Mouse (Mus musculus): ENCODE measurements at regions not wholly inside any gene's neighbourhood (a gene's known extent, or its start where the extent isn't known, plus 50 kb on each side); places are given as distances from the start of the nearest gene placed in this dataset.

DNA sequence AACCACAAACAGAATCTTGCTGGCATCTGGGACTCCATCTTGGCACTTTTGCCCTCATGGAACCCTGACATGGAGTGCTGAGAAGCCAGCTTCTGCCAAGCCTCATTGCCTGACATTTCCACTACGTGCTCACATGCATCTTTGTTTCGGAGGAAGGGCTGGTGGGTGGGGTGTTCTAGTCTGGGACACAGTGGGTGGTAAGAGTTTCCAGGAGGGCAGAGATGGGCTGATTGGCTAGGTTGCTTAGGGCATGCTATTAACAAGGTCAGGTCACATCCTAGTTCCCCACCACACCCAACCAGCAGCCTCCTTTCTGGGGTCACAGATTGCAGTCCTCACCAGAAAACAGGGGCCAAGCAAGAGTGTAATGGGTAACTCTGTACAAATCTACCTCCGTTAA lies 374.3 kb upstream of the Tnp1 start:
- H3K9me3 ChIP-seq (ENCODE audit: control insufficient read depth, low read length) = no peaks in the 10 kb centered on the region
- no peaks in the 10 kb centered on the region for H3K27me3 ChIP-seq (replicated peaks; ENCODE audit: control insufficient read depth, insufficient read depth, low read length)
- 90% methylated on average over 3 of the region's 3 CpGs for WGBS
- no peak overlapping the region for H3K4me3 ChIP-seq (ENCODE audit: low read length)
- no peaks in the 10 kb centered on the region for H3K36me3 ChIP-seq (ENCODE audit: control insufficient read depth, insufficient read depth, low read length)
- ATAC-seq = no peak
- no peak overlapping the region for H3K4me2 ChIP-seq (ENCODE audit: low read depth, low read length)
- no peak overlapping the region for H3K27ac ChIP-seq (ENCODE audit: low read length)
- H3K9ac ChIP-seq (ENCODE audit: low read depth, low read length) = no peak overlapping the region
- H3K4me1 ChIP-seq (ENCODE audit: control insufficient read depth, insufficient read depth, low read length) = no peaks in the 10 kb centered on the region

DNA sequence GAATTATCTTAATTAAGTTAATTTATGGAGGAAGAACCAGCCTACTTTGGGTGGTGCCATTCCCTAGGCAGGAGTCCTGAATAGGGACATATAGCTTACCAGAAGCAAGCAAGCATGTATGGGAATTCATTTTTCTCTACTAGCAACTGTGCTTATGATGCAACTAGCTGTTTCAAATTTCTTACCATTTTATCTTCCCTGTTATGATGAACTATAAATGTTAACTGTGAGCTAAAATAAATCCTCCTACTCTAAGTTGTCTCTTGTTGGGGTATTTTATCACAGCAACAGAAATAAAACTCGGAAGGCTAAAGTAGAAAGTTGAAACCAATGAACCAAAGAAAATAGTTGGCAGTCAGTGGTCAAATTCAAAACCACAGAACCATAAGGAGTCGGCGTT lies 373.5 kb upstream of the Tnp1 start:
- no peak for ATAC-seq
- H3K4me1 ChIP-seq (ENCODE audit: control insufficient read depth, insufficient read depth, low read length) = no peaks in the 10 kb centered on the region
- no peaks in the 10 kb centered on the region for H3K36me3 ChIP-seq (ENCODE audit: control insufficient read depth, insufficient read depth, low read length)
- H3K27ac ChIP-seq (ENCODE audit: low read length) = no peak overlapping the region
- H3K9ac ChIP-seq (ENCODE audit: low read depth, low read length) = no peak overlapping the region
- no peak overlapping the region for H3K4me3 ChIP-seq (ENCODE audit: low read length)
- no peaks in the 10 kb centered on the region for H3K9me3 ChIP-seq (ENCODE audit: control insufficient read depth, low read length)
- WGBS = 84% methylated on average over 3 of the region's 3 CpGs
- H3K4me2 ChIP-seq (ENCODE audit: low read depth, low read length) = no peak overlapping the region
- H3K27me3 ChIP-seq (replicated peaks; ENCODE audit: control insufficient read depth, insufficient read depth, low read length) = no peaks in the 10 kb centered on the region

DNA sequence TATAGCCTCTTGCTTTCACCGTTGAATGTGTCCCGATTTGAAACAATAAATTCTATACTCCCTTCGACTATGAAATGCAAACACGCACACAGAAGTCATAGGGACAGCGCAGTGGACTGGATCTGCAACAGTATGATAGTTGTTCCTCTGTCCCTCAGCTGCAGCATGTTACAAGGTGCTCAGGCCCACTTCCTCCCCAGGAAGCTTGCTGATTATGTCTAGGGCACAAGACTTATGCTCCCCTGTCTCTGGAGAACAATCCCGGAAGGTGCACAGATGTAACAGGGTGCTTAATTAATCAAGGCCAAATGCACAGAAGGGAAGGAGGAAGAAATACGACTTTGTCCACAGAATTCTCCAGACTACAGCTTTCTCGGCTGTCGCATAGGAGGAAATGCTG lies 365.9 kb upstream of the Tnp1 start:
- no peaks in the 10 kb centered on the region for H3K27me3 ChIP-seq (replicated peaks; ENCODE audit: control insufficient read depth, insufficient read depth, low read length)
- WGBS = 52% methylated on average over 9 of the region's 9 CpGs
- H3K9ac ChIP-seq (ENCODE audit: low read depth, low read length) = no peak overlapping the region
- H3K36me3 ChIP-seq (ENCODE audit: control insufficient read depth, insufficient read depth, low read length) = no peaks in the 10 kb centered on the region
- no peaks in the 10 kb centered on the region for H3K4me1 ChIP-seq (ENCODE audit: control insufficient read depth, insufficient read depth, low read length)
- H3K9me3 ChIP-seq (ENCODE audit: control insufficient read depth, low read length) = no peaks in the 10 kb centered on the region
- H3K4me2 ChIP-seq (ENCODE audit: low read depth, low read length) = no peak overlapping the region
- ATAC-seq = no peak
- no peak overlapping the region for H3K27ac ChIP-seq (ENCODE audit: low read length)
- no peak overlapping the region for H3K4me3 ChIP-seq (ENCODE audit: low read length)

DNA sequence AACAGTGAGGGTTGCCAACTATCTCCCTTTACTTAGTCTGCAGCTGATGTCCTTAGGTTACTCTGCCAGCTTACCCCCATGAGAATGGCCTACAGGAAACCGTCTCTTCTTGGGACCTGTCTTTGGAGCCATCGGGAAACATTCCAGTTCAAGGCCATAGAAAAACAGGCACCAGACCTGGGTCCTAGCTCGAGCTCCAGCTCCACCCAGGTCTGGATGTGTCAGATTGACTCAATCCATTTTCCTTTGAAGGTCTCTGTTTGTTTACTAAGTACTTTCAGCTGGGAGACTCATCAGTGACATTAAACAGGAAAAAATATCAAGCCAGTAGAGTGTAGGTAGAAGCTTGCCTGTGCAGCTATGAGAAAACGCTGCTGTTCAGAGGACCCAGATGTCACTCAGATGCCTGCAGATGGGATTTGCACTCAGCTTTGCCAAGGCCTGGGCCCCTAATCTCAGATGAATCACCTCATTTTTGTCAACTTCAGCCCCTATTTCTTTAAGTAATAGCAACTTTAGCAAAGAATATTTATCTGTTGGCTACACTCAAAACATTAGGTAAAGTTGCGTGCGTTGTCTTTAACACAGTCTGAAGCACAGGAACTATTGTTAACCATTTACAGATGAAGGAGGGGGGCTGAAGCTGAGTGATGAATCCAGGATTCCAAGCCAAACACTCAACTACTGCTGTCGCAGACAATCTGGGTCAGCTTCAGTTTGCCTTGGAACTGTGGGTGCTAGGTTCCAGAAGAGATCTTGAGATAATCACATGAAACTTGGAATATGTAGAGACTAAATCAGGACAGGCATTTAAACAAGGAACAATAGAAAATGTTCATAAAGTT lies 359.0 kb upstream of the Tnp1 start:
- Histone ChIP-seq H3K9me3 (ENCODE audit: control insufficient read depth, low read length) (no peaks in the 10 kb centered on the region), H3K4me3 (ENCODE audit: low read length) (no peak overlapping the region), H3K36me3 (ENCODE audit: control insufficient read depth, insufficient read depth, low read length) (no peaks in the 10 kb centered on the region), H3K27me3 (replicated peaks; ENCODE audit: control insufficient read depth, insufficient read depth, low read length) (no peaks in the 10 kb centered on the region), H3K27ac (ENCODE audit: low read length) (no peak overlapping the region), H3K9ac (ENCODE audit: low read depth, low read length) (no peak overlapping the region), H3K4me1 (ENCODE audit: control insufficient read depth, insufficient read depth, low read length) (no peaks in the 10 kb centered on the region), H3K4me2 (ENCODE audit: low read depth, low read length) (no peak overlapping the region)
- no peak for ATAC-seq
- 54% methylated on average over 7 of the region's 7 CpGs for WGBS

DNA sequence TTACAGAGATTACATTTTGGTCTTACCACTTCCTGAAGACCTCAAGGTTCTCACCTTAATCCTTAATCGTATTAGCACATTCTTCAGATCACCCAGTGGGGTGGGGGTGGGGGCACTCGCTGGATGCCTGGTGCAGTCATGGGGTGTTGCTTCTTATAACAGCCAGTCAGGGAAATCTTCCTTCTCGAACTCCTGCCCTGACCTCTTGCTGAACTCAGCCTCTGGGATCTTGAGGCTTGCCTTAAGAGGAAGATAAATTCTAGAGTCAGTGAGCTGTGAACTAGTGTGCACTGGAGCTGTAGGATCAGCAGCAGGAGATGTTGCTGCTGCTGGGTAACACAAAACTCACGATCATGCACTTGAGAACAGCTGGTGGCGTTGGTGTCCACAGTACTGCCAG lies 352.5 kb upstream of the Tnp1 start:
- peaks cover 9% of the 10 kb centered on the region; the same call in 1 of the 2 replicates for H3K4me1 ChIP-seq (ENCODE audit: control insufficient read depth, insufficient read depth, low read length)
- no peaks in the 10 kb centered on the region for H3K27me3 ChIP-seq (replicated peaks; ENCODE audit: control insufficient read depth, insufficient read depth, low read length)
- H3K4me2 ChIP-seq (ENCODE audit: low read depth, low read length) = no peak overlapping the region
- no peaks in the 10 kb centered on the region for H3K9me3 ChIP-seq (ENCODE audit: control insufficient read depth, low read length)
- 40% methylated on average over 5 of the region's 5 CpGs for WGBS
- no peaks in the 10 kb centered on the region for H3K36me3 ChIP-seq (ENCODE audit: control insufficient read depth, insufficient read depth, low read length)
- H3K9ac ChIP-seq (ENCODE audit: low read depth, low read length) = no peak overlapping the region
- no peak overlapping the region for H3K27ac ChIP-seq (ENCODE audit: low read length)
- ATAC-seq = no peak
- H3K4me3 ChIP-seq (ENCODE audit: low read length) = no peak overlapping the region

DNA sequence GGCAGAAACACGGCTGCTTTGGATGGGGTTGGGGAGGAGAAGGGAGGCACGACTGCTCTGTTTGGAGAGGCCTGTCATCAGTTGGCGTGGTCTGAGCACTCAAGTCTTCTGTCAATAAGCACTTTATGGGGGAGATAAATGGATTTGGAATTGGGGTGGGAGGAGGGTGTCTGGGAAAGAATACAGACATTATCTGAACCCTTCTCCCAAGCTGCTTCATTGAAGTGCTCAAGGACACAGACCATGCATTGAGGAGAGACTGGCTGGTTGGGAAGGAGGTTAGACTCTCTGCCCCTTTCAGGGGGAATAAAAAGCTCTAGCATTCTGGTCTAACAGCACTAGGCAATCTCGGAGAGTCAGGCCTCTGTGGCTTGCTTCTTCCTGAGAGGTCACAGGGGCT lies 350.1 kb upstream of the Tnp1 start:
- H3K4me1 ChIP-seq (ENCODE audit: control insufficient read depth, insufficient read depth, low read length) = peaks cover 23% of the 10 kb centered on the region
- no peaks in the 10 kb centered on the region for H3K36me3 ChIP-seq (ENCODE audit: control insufficient read depth, insufficient read depth, low read length)
- no peak overlapping the region for H3K4me3 ChIP-seq (ENCODE audit: low read length)
- no peaks in the 10 kb centered on the region for H3K9me3 ChIP-seq (ENCODE audit: control insufficient read depth, low read length)
- H3K27me3 ChIP-seq (replicated peaks; ENCODE audit: control insufficient read depth, insufficient read depth, low read length) = no peaks in the 10 kb centered on the region
- no peak overlapping the region for H3K27ac ChIP-seq (ENCODE audit: low read length)
- H3K9ac ChIP-seq (ENCODE audit: low read depth, low read length) = no peak overlapping the region
- ATAC-seq = no peak
- no peak overlapping the region for H3K4me2 ChIP-seq (ENCODE audit: low read depth, low read length)
- 66% methylated on average over 4 of the region's 4 CpGs for WGBS

DNA sequence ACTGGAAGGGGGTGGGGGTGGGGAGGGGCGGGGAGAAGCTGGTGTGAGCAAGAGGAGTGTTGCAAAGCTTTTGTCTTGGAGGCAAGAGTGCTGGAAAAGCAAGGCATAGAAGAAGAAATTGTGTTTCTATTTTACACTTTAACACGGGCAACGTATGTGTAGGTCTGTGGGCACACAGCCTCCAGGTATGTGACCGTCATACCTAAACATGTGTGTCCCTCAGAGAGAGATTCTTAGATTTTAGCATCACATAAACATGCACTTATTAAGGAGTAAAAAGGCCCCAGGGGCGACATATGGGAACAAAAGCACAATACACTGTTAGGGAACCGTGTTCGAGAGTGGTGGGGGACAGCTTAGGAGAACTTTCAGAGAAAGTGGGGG lies 348.6 kb upstream of the Tnp1 start:
- Histone ChIP-seq H3K4me2 (ENCODE audit: low read depth, low read length) (no peak overlapping the region), H3K27me3 (replicated peaks; ENCODE audit: control insufficient read depth, insufficient read depth, low read length) (no peaks in the 10 kb centered on the region), H3K36me3 (ENCODE audit: control insufficient read depth, insufficient read depth, low read length) (no peaks in the 10 kb centered on the region), H3K4me1 (ENCODE audit: control insufficient read depth, insufficient read depth, low read length) (peaks cover 23% of the 10 kb centered on the region), H3K9me3 (ENCODE audit: control insufficient read depth, low read length) (no peaks in the 10 kb centered on the region), H3K27ac (ENCODE audit: low read length) (peak overlapping the region; percentile 81), H3K9ac (ENCODE audit: low read depth, low read length) (no peak overlapping the region), H3K4me3 (ENCODE audit: low read length) (no peak overlapping the region)
- no peak for ATAC-seq
- 63% methylated on average over 7 of the region's 7 CpGs for WGBS

DNA sequence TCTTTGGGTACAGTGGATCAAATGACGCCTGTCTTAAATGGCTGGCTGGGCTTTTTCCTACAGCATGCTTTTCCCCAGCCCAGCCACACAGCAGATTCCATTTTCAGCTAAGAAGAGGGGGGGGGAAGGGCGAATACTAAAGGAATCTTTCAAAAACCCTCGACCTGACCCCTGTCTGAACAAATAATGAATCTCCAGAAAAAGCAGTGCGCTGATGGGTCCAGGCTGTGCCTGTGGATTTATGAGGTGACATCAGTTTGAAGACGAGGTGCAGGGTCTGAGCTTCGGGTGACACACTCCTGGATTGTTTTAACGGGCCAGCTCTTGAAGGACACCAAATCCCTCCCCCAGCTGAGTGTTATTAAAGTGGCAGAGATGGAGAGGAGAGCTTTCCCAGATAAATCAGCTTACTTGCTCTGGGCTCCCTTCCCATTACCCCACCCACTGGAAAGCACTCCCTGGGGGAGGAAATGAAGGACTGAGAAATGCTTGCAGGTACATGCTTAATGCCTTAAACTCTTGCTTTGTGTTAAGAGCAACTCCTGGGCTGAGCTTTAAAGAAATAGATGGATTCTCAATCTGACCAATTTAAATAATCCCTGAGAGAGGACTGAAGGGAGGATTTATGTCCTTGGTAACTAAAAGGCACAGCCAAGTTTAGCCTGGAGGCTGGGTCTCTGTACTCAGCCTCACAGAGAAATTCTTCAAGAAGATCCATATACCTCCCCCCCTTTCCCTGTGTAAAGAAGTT lies 348.0 kb upstream of the Tnp1 start:
- Histone ChIP-seq H3K4me1 (ENCODE audit: control insufficient read depth, insufficient read depth, low read length) (peaks cover 23% of the 10 kb centered on the region), H3K36me3 (ENCODE audit: control insufficient read depth, insufficient read depth, low read length) (no peaks in the 10 kb centered on the region), H3K27ac (ENCODE audit: low read length) (peak overlapping the region; percentile 81), H3K27me3 (replicated peaks; ENCODE audit: control insufficient read depth, insufficient read depth, low read length) (no peaks in the 10 kb centered on the region), H3K4me3 (ENCODE audit: low read length) (no peak overlapping the region), H3K9ac (ENCODE audit: low read depth, low read length) (no peak overlapping the region), H3K4me2 (ENCODE audit: low read depth, low read length) (no peak overlapping the region), H3K9me3 (ENCODE audit: control insufficient read depth, low read length) (no peaks in the 10 kb centered on the region)
- peak; percentile 73 for ATAC-seq
- WGBS = 6% methylated on average over 7 of the region's 7 CpGs

DNA sequence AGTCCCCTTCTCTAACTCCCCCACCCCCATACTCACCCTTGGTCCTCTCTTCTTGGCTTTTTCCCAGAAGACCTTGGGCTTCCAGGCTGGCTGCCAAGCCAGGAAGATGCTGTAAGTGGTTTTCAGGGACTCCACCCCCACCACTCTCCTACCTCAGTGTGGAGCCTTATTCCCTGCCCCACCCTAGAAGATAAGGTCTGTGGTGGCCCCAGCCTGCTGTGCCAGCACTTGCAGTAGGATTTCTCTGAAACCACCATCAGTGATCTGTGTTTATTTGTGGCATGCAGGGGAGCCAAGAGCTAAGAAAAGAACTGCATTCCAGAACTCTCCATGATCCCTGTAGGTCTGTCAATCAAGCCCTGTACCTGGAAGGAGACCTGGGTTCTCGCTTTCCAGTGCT lies 346.4 kb upstream of the Tnp1 start:
- H3K4me1 ChIP-seq (ENCODE audit: control insufficient read depth, insufficient read depth, low read length) = peaks cover 19% of the 10 kb centered on the region
- H3K27me3 ChIP-seq (replicated peaks; ENCODE audit: control insufficient read depth, insufficient read depth, low read length) = no peaks in the 10 kb centered on the region
- no peak overlapping the region for H3K4me3 ChIP-seq (ENCODE audit: low read length)
- H3K4me2 ChIP-seq (ENCODE audit: low read depth, low read length) = no peak overlapping the region
- peak overlapping the region; percentile 47; the same call in 1 of the 2 replicates for H3K27ac ChIP-seq (ENCODE audit: low read length)
- WGBS = 69% methylated on average over 1 of the region's 1 CpGs
- no peaks in the 10 kb centered on the region for H3K9me3 ChIP-seq (ENCODE audit: control insufficient read depth, low read length)
- no peaks in the 10 kb centered on the region for H3K36me3 ChIP-seq (ENCODE audit: control insufficient read depth, insufficient read depth, low read length)
- 0 out of 2 replicates have a peak overlapping the region, but pooled peaks have one; percentile 11 for H3K9ac ChIP-seq (ENCODE audit: low read depth, low read length)
- peak; percentile 83 for ATAC-seq
